Mouse (Mus musculus) urinary bladder, postnatal 14 days (tissue): ENCODE measurements around the gene Itgb5.

ENCODE experiments used
- DNase-seq: peaks from one replicate; pipeline ENCODE4 v3.0.0; 2021; ENCODE audit warnings: low spot score

The Itgb5 gene

DNA sequence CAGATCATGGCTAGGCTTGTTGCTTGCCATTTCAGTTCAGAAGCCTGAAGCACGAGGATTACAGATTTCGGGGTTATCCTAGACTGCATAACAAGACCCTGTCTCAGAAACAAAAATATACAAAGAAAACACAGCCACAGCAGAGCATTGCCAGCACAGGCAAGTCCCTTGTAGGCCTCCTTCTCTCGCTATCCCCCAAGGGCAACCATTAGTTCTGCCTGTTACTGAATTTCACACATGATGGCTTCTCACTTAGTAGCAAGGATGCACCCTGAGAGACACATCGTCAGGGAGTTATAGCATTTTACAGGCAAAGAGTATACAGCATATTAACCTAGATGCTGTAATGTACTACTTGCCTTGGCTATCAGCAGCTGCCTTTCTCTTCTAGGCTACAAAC lies 78.8 kb downstream of the Itgb5 start:
- DNase-seq = no peak

DNA sequence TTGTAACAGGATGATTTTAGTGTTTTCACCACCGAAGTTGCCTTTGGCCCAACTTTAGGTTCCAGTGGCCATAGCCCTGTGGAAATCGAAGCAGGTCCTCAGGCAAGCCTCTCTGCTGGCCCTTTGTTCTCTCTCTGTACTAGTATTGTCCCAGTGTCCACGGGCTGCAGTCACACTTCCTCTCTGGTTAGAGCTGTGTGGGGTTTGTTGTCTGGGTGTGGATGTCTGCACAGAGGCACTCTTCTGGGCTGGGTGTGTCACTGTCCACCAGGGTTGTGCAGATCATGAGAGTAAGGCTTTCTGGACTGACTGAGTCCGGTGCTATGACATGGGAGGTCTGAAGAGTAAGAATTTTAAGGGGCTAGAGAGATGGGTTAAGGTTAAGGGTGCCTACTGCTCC lies 85.5 kb downstream of the Itgb5 start:
- no peak for DNase-seq

DNA sequence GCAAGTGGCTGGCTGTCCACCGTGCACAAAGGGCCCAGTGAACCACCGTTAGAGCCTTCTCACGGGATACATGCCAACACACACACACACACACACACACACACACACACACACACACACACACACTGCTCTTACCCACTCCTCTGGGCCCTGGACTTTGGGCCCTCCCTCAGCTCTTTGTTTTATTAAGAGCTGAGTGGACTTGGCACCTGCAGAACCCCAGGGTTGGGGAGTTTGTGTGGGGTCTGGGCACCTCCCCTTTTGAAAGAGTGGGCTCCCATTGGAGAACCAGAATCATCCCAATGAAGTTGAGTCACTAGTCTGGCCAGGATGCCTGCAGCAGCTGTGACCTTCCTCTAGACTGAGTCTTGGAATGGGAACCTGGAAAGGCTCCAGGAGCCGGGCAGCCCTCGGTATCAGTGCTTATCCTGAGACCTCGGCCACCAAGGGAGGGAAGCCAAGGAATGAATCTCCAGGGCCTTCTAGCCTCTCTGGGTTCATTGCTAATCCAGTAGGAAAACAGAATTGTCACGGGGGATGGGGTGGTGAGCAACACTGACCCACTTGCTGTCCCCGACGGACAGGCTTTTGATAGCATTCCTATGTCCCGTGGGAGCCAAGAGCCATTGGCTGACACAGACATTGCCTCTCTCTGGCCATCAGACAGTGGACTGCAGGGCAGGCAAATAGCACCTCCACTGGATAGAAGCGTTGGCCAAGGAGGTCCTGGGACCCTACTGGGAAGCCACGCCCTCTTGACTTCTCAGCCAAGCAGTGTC lies 87.2 kb downstream of the Itgb5 start:
- peak; percentile 54 for DNase-seq

DNA sequence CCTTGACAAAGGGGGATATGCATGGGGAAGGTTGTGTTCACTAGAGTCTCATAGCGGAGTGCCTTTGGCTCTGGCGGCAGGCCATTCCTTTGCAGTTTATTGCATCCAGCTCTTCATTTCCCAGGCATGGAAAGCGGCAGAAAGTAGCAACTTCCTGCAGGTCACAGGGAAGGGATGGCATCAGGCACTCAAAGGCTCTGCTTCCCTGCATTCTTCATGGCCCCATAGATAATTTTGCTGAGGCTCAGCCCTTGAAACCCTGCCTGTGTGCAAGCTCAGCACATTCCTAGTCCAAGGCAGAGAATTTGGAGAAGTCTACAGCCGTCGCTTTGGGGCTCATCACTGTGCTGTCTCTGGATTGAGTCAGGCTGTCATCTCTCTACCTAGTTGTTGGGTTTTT lies 87.9 kb downstream of the Itgb5 start:
- no peak for DNase-seq

DNA sequence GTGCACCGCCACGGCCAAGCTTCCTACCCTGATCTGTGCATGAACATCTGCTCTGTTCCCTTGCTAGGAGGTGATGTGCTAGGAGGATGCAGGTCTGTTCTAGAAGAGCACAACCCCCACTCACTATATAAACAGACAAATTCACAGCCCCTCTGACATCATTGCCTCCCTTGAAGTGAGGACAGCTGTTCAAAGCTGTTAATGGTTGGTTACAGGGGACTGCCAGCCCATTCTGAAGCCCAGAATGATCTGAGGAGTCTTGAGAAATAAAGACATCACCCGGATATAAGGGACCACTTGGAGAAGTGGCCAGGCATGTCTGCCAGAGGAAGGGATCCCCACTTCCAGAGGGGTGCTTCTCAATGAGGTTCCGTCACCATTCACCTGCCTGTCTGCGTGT lies 88.5 kb downstream of the Itgb5 start:
- no peak for DNase-seq

DNA sequence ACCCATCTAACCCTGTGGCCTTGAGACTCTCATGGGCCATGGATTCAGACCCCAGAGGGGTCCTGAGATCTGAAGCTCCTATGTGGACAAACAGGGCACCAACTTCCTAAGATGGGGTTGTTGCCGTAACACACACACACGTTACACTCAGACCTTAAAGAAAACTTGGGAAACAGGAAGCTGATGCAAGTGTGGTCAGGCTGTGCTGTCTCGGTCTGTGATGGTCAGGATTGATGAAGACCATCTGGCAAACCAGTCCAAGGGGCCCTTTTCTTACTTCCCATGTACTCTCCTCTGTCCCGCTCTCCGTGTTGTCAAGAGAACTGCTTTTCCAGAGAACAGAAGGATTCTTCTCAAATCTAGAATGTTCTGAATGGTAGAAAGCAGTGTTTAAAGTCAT lies 92.0 kb downstream of the Itgb5 start:
- DNase-seq = no peak

DNA sequence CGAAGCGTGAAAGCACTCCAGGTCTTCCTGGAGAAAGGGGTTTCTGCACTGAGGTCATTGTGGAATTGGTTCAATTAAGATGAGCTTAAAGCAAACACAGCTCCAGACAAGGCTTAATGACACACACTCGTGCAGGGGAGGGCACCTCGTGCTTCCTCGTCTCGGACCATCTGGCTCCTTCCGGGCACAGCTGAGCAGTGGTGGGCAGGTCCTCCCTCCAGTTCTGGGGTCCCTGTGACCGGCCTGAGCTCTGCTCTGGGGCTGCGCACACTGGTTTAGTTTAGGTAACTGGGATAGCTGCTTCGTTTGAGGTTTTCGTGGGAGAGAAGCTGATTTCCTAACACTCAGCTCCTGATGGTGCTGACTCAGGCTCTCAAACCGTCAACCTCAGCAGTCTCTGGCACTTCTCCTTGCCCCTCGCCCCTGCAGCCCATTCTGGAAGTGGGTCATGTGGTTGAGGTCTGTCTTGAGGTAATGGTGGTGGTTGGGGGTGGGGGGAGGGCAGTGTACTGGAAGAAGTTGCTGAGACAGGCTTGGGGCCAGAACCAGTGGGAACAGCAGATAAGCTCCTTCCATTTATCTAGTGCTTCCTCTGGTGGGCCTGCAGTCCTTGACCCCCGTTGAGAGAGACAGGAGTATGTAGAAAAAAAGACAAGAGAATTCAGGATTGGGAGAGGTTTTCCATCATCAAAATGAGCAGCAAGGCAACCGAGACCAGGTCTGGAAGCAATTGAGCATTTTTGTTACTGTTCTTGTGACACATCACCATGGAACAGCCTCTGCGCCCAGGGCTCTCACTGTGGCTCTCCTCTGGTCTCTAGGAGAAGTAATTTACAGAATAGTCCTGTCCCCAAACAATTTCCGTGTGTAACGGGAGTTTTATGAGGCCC lies 92.9 kb downstream of the Itgb5 start:
- no peak for DNase-seq

DNA sequence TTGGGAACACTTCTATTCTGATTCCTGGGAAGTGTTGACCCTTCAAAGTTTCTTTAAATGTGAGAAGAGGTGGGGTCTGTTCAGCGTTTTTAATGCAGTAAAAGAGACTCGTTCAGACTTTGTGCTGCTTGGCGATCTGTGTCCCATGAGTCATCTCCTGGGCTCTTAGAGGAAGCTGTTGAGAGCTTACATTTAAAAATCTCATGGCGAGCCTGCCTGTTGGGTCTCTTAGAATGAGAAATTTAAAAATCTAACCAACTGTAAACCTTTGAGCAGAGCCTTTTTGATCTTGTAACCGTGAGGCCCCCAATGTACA lies 93.5 kb downstream of the Itgb5 start:
- DNase-seq = no peak

DNA sequence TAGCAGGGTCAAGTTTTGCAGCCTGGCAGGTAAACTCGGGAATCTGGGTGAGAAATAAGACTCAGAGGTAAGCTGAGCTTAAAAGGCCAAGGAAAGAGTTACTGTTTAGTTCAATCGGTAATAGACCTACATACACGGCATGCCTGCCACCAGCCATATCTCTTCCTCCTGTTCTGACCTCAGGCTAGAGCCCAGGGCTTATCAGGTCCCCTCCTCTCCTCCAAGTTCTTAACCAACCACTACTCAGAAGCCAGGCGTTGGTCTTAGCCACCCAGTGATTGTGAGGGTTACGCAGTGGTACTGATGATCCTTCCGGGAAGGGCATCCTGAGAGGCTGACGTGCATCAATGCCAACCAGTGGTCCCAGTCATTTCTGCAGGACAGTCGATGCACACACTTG lies 94.3 kb downstream of the Itgb5 start:
- no peak for DNase-seq

DNA sequence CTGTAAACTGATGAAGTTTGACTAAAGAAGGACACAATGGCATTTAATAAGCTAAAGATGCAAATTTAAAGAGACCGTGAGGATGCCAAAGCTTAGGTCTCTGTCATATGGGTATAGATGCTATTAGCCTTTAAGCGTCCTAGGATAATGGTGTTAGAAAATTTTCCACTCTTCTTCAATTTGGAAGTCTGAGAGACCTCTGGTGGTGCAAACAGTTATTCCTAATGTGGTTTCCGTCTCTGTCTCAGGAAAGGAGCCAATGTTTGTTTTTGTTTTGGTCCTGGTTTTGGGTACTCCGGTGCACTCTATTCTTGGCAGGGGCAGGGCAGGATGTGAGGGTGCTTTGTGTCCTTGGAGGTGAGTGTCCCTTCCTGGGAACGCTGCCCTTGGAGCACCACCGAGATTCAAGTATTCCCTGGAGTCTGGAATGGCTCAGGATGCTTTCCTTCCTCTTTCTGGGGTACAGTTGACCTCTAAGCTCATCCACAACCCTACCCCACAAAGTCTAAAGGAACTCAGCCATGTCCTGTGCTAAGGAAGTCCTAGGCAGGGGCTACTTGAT lies 97.9 kb downstream of the Itgb5 start:
- no peak for DNase-seq

DNA sequence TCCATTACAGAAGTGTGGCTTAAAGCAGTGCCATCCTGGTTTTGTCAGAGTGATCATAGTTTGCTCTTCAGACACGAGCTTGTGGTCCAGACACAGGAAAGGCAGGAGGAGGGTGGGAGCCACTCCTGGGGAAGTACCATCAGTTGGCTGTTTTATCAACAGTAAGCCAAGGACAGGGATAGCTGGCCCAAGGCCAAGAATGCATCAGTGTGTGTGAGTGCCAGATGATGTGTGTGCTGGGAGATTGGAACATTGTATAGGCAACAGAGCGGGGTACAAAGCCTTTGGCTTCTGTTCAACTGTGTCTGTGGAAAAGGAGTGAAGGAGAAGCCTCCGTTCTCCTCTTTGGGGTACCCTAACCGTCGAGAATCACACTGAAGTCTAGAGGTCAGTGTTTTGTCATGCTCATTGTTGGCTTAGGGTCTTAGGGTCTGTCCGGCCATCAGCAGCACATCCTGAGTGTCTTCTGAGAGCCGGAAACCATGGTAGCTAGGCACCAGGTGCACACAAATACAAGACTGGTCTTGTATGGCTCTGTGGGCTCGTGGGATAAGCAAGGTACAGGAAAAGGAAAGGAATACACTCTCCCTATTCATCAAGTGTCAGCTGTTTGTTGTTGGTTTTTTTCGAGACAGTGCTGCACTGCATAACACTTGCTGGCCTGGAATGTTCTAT lies 99.5 kb downstream of the Itgb5 start:
- no peak for DNase-seq

DNA sequence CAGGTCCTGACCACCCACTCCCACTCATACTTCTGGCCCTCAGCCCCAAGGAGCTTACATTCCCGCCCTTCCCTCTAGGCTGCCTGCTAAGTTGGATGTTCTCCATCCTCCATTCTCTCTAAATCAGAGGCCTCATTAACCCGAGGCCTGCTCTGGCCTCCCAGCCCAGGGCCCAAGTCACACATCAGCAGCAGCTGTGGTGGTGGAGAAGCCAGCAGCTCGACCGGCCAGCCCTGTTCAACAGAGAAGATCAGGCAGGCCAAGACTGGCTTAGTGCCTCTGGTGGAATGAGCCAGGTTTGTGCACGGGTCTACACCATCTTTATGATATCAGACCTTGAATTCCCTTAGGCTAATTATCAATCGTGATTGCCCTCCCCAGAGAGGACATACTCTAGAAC lies 101.3 kb downstream of the Itgb5 start:
- DNase-seq = peak; percentile 31

DNA sequence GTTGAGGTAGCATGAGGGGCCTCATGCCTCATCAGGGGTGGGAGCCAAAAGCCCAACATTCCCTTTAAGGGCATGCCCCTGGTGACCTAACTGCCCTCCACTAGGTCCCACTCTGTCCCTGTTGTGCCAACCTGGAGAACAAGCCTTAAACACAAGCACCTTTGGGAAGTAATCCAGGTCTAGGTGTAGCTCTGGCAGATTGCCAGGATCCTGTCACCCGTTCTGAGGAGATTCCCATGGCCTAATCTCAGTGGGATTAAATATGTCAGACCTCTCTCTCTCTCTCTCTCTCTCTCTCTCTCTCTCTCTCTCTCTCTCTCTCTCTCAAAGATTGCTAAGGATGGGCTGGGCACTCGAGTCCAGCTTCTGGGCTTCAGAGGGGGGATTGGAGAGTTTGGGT lies 102.2 kb downstream of the Itgb5 start:
- DNase-seq = no peak

DNA sequence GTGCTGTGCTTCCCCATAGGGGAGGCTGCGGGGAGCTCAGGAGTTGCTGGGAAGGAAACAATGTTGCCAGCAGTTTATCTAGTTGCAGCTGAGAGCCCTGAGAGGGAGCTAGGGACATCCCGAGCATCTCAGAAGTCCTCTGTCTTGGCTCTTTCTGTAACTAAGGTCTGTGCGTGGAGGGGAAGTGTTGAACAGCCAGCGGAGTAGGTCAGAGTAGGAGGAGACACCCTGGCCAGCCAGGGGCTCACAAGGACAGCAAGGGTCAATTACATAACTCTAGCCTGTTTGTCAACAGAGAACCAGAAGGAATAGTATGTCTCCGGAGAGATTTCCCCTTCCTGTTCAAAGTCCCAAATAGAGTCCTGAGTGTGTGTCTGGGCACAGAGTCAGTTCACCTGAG lies 102.7 kb downstream of the Itgb5 start:
- DNase-seq = no peak

DNA sequence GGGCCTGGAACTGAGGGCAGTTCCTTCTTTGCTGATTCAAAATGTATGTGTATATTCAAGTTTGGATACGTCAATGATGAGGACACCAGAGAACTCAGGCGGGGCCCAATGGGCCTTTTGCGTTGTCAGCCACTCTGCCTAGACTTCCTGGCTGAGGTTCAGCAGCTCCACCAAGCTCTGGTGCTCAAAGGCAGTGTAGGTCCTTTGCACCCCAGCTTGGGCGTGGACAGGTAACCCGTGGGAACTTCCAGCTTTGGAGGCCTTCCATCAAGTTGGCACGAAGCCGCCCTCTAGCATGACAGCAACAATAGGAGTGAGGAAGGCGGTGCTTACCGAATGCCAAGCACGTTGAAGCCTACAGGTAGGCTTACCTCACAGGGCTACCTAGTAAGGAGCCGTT lies 103.9 kb downstream of the Itgb5 start:
- DNase-seq = no peak

DNA sequence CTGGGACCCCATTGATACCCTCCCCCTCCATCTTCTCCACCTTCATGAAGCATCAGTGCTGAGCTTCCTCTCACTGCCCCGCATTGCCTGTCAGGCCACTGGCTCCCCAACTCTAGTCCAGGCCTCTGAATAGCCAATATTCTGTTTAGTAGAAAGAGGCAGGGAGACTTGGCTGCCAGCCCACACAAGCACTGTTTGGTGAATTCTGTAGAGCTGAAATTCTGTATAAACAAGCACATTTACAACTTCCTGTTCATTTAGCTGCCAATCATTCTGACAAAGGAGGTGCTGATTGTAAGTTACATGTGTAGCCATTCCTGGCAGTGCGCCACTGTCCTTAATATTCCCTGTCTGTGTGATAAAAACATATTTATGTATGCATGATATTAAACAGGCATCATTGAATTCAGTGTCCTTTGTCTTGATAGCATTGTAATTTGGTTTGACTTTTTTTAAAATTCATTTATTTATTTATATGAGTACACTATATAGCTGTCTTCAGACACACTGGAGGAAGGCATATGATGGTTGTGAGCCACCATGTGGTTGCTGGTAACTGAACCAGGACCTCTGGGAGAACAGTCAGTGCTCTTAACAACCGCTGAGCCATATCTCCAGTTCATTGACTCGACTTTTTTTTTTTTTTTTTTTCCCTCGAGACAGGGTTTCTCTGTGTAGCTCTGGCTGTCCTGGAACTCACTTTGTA lies 105.4 kb downstream of the Itgb5 start:
- peak; percentile 35 for DNase-seq

DNA sequence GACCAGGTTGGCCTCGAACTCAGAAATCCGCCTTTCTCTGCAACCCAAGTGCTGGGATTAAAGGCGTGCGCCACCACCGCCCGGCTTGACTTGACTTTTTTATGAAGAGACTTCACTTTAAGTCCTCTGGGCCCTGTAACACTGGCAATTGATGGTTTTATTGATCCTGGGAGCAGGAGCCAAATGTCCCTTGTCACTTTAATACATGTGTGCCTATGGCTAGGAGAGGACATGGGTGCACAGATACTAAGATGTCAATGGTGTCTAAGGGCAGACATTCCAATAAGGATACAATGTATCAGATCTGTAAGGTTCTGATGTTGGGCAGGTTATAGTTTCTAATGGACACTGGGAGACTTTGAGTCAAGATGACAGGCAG lies 105.9 kb downstream of the Itgb5 start:
- DNase-seq = no peak

DNA sequence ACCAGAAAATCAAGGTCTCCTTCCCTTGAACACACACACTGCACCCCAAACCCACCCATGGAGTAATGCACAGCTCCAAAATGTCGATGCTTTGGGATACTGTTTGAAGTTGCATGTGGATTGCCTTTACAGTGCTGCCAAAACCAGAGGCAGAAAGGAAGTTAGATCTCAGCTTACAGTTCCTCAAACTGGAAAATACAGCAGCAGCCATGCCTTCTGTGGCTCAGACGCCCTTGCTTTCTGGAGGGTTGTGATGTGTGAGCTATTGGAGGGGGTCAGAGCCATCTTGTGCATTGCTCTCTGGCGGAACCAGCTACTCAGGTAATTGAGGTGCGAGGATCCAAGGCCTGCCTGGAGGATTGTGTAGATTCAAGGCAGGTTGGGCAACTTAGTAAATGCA lies 107.4 kb downstream of the Itgb5 start:
- DNase-seq = no peak

DNA sequence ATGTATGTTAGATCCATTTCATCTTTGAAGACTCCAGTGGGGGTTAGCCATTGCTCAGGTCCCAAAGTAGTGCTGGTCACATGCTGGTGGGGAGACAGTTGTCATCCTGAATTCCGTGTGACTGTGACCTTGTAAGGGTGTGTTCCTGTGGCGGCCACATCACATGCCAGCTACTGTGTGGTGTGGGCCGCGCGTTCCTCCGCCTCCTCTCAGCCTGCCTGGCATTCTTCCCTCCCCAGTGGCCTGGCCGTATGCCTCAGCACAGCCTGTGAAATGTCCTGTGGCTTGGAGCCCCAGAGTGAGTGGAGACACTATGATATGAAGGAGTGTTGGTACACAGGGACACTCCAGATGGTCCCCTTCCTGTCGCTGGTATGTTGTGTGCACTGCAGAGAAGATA lies 108.1 kb downstream of the Itgb5 start:
- peak; percentile 61 for DNase-seq

DNA sequence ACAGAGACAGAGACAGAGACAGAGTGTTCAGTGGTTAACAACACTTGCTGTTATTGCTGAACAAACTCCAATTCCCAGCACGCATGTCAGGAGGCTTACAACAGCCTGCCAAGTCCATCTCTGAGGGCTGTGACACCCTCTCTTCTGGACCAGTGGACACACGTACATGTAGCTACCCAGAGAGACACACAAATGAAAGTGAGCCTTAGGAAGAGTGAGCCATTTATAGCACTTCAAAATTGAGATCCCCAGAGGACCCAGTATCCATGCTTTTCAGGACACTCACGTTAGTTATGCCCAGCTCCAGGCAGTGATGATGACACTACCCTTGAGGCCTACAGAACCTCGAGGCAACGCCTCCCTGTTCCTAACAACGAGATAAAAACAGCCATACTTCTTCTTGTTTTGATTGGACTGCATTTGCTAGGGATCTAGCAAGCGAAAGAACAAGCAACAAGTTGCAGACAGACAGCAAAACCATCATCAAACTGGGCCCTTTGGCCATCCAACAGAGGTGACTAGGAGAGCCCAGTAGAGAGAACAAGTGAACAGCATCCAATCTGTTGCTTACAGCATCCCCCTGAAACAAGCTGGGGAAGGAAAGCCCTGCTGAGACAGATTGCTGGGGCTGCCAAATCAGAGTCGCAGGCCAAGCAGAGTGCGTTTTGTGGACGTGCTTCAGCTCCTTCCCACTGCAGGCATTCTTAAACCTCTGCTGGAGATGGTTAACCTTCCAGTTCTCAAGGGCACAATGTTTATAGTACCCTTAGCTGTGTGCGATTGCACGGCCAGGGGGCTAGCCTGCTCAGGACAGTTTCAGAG lies 109.1 kb downstream of the Itgb5 start:
- no peak for DNase-seq

DNA sequence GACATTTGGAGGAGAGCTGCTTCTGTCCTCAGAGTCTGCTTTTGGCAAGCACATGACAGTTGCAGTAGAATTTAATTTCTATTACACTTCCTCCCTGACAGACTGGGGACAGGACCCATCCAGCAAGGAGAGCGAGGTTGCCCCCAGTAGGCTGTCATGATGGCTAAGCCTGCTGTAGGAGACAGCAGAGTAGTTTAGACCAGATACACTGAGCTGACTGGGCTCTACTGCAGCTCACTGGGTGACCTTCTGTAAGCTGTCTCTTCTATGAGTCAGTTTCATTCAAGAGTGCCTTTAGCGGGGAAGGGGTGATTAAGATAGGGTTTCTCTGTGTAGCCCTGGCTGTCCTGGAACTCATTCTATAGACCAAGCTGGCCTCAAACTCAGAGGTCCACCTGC lies 109.7 kb downstream of the Itgb5 start:
- no peak for DNase-seq
